Mouse (Mus musculus): ENCODE results near the gene Wscd2. TPM values are rescaled to one million over a fixed set of nuclear protein-coding genes. Genes with fewer than 3 reads are reported as not detected.

Gene Wscd2
- polyA plus RNA-seq, 1 experiment = not detected

DNA sequence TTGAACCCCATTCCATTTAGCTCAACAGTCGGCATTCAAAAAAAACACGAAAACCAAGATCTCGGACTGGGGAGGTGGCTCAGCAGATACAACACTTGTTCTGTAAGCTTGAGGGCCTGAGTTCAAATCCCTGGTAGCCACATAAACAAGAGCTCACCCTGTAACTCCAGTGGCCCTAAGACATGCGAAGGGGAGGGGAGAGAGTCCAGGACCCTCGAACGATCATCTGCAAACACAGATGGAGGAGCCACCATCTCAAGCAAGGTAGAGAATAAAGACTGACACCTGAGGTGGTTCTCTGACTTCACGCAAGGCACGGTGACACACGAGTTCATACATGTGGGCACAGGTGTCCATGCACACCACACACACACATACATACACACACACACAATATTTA is 516 bp upstream of the Wscd2 start:
- Histone ChIP-seq H3K4me2 (ENCODE audit: low read depth) (no peak overlapping the region), H3K36me3 (ENCODE audit: control insufficient read depth, insufficient read depth) (no peaks in the 10 kb centered on the region), H3K79me2 (ENCODE audit: control insufficient read depth, insufficient read depth) (no peaks in the 10 kb centered on the region), H3K27me3 (ENCODE audit: control insufficient read depth, insufficient read depth, insufficient read length) (peaks cover 94% of the 10 kb centered on the region), H3ac (ENCODE audit: control insufficient read depth, insufficient read length) (no peak overlapping the region), H3K4me3 (no peak overlapping the region)
- TF ChIP-seq MAX (IDR thresholded peaks at IDR 0.05; ENCODE audit: low read depth) (no peak), REST (IDR thresholded peaks at IDR 0.05; ENCODE audit: insufficient read depth, insufficient read length) (no peak), E2F4 (IDR thresholded peaks at IDR 0.05; ENCODE audit: insufficient read depth) (no peak), CEBPB (IDR thresholded peaks at IDR 0.05; ENCODE audit: insufficient read depth, poor library complexity, severe bottlenecking) (no peak), TCF3 (IDR thresholded peaks at IDR 0.05; ENCODE audit: insufficient read length, low read depth) (no peak), POLR2A (IDR thresholded peaks at IDR 0.05; ENCODE audit: insufficient read length, low read depth) (no peak), MYOD1 (IDR thresholded peaks at IDR 0.05; ENCODE audit: control insufficient read depth in 1 of 3, insufficient read length in 2 of 3, low read depth in 2 of 3) (no peak), TCF12 (IDR thresholded peaks at IDR 0.05; ENCODE audit: insufficient read depth, poor library complexity, severe bottlenecking) (no peak), USF1 (IDR thresholded peaks at IDR 0.05; ENCODE audit: low read depth) (no peak), MYOG (IDR thresholded peaks at IDR 0.05; ENCODE audit: control insufficient read depth in 1 of 3, insufficient read depth in 1 of 3, insufficient read length in 2 of 3, low read depth in 2 of 3) (no peak), POLR2AphosphoS2 (IDR thresholded peaks at IDR 0.05; ENCODE audit: insufficient read length, low read depth) (no peak), SRF (IDR thresholded peaks at IDR 0.05; ENCODE audit: control insufficient read depth, insufficient read length, low read depth) (no peak)

DNA sequence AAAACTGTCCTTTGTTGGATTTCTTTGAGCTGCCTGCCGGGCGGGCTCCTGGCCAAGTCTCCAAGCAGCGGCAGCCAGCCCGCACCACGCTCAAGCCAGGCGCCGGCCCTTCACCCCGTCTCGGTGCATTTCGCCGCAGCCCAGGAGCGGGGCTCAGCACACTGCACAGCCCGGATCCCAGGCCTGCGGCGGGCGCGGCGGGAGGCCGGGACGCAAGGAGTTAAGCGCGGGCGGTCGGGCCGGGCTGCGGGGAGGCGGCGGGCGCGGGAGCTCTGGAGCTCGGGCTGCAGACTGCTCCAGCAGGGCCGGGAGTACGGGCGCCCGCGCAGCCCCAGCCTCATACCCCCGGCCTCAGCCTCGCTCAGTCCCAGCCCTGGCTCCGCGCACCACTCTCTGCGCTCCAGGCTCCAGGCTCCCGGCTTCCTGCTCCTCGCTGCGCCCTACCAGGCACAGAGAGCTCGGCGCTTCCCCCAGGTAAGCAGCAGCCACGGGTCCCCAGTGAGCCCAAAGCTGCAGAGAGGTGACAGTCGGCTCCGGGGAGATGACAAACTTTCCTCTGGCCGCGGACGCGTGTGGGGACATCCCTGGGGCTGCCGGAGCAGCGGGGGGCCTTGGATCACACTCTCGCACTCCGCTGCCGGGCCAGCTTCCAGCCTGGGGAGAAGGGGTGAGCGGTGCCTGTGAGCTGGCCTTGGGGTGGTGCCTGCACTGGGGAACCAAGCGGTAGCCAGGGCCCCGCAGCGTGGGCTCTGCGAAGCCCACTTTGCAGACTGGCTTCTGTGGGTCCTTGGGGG is 531 bp downstream of the Wscd2 start:
- Histone ChIP-seq H3K4me2 (ENCODE audit: low read depth) (no peak overlapping the region), H3K79me2 (ENCODE audit: control insufficient read depth, insufficient read depth) (no peaks in the 10 kb centered on the region), H3K4me3 (no peak overlapping the region), H3K27me3 (ENCODE audit: control insufficient read depth, insufficient read depth, insufficient read length) (peaks cover 93% of the 10 kb centered on the region), H3K36me3 (ENCODE audit: control insufficient read depth, insufficient read depth) (no peaks in the 10 kb centered on the region), H3ac (ENCODE audit: control insufficient read depth, insufficient read length) (no peak overlapping the region)
- TF ChIP-seq POLR2A (IDR thresholded peaks at IDR 0.05; ENCODE audit: insufficient read length, low read depth) = no peak
- TF ChIP-seq E2F4 (IDR thresholded peaks at IDR 0.05; ENCODE audit: insufficient read depth) = no peak
- TF ChIP-seq SRF (IDR thresholded peaks at IDR 0.05; ENCODE audit: control insufficient read depth, insufficient read length, low read depth) = no peak
- TF ChIP-seq TCF12 (IDR thresholded peaks at IDR 0.05; ENCODE audit: insufficient read depth, poor library complexity, severe bottlenecking) = no peak
- TF ChIP-seq POLR2AphosphoS2 (IDR thresholded peaks at IDR 0.05; ENCODE audit: insufficient read length, low read depth) = no peak
- TF ChIP-seq REST (IDR thresholded peaks at IDR 0.05; ENCODE audit: insufficient read depth, insufficient read length) = no peak
- TF ChIP-seq CEBPB (IDR thresholded peaks at IDR 0.05; ENCODE audit: insufficient read depth, poor library complexity, severe bottlenecking) = no peak
- TF ChIP-seq USF1 (IDR thresholded peaks at IDR 0.05; ENCODE audit: low read depth) = no peak
- no peak for TF ChIP-seq TCF3 (IDR thresholded peaks at IDR 0.05; ENCODE audit: insufficient read length, low read depth)

DNA sequence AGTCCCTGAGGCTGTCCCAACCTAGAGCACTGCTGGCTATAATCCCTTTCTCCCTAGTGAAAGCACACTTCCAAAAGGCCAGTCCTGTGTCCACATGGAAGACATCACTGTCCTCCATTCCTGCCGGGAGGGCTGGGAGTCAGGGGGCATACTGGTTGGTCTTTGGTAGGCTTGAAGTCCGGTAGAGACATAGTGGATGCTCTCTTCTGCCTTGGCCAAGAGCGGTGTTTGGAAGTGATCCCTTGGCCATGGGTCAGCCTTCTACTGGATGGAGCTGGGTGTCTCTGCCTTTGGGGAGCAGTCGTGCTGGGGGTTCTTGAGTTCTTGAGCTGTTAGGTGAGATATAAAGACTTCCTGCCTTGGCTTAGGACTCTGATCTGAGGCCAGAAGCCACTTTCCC is 1.4 kb downstream of the Wscd2 start:
- no peak overlapping the region for H3K4me2 ChIP-seq (ENCODE audit: low read depth)
- no peak overlapping the region for H3K4me3 ChIP-seq
- TF ChIP-seq E2F4 (IDR thresholded peaks at IDR 0.05; ENCODE audit: insufficient read depth) (no peak), TCF12 (IDR thresholded peaks at IDR 0.05; ENCODE audit: insufficient read depth, poor library complexity, severe bottlenecking) (no peak), USF1 (IDR thresholded peaks at IDR 0.05; ENCODE audit: low read depth) (no peak), MYOG (IDR thresholded peaks at IDR 0.05; ENCODE audit: control insufficient read depth in 1 of 3, insufficient read depth in 1 of 3, insufficient read length in 2 of 3, low read depth in 2 of 3) (no peak), MAX (IDR thresholded peaks at IDR 0.05; ENCODE audit: low read depth) (no peak), CEBPB (IDR thresholded peaks at IDR 0.05; ENCODE audit: insufficient read depth, poor library complexity, severe bottlenecking) (no peak), POLR2AphosphoS2 (IDR thresholded peaks at IDR 0.05; ENCODE audit: insufficient read length, low read depth) (no peak), REST (IDR thresholded peaks at IDR 0.05; ENCODE audit: insufficient read depth, insufficient read length) (no peak), POLR2A (IDR thresholded peaks at IDR 0.05; ENCODE audit: insufficient read length, low read depth) (no peak), TCF3 (IDR thresholded peaks at IDR 0.05; ENCODE audit: insufficient read length, low read depth) (no peak), SRF (IDR thresholded peaks at IDR 0.05; ENCODE audit: control insufficient read depth, insufficient read length, low read depth) (no peak), MYOD1 (IDR thresholded peaks at IDR 0.05; ENCODE audit: control insufficient read depth in 1 of 3, insufficient read length in 2 of 3, low read depth in 2 of 3) (no peak)
- H3K79me2 ChIP-seq (ENCODE audit: control insufficient read depth, insufficient read depth) = no peaks in the 10 kb centered on the region
- H3K27me3 ChIP-seq (ENCODE audit: control insufficient read depth, insufficient read depth, insufficient read length) = peaks cover 88% of the 10 kb centered on the region
- H3K36me3 ChIP-seq (ENCODE audit: control insufficient read depth, insufficient read depth) = no peaks in the 10 kb centered on the region
- no peak overlapping the region for H3ac ChIP-seq (ENCODE audit: control insufficient read depth, insufficient read length)

DNA sequence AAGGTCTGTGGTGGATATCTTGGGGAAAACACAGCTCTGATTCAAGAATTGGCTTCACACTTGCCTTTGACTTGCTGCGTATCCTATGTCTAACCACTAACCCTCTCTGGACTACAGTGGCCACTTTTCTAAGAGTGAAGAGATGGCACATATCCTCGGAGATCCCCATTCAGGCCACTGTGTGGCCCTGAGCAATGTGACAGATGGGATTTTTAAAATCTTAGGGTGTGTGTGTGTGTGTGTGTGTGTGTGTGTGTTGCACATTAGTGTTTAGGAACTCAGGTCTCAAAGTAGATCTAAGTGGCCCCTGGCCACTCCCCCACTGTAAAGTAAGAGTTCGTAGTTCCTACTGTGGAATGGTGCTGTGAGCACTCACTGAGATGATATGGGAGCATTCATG is 1.9 kb downstream of the Wscd2 start:
- Histone ChIP-seq H3K4me2 (ENCODE audit: low read depth) (no peak overlapping the region), H3K79me2 (ENCODE audit: control insufficient read depth, insufficient read depth) (no peaks in the 10 kb centered on the region), H3K27me3 (ENCODE audit: control insufficient read depth, insufficient read depth, insufficient read length) (peaks cover 85% of the 10 kb centered on the region), H3ac (ENCODE audit: control insufficient read depth, insufficient read length) (no peak overlapping the region), H3K36me3 (ENCODE audit: control insufficient read depth, insufficient read depth) (no peaks in the 10 kb centered on the region), H3K4me3 (no peak overlapping the region)
- no peak for TF ChIP-seq MYOD1 (IDR thresholded peaks at IDR 0.05; ENCODE audit: control insufficient read depth in 1 of 3, insufficient read length in 2 of 3, low read depth in 2 of 3)
- no peak for TF ChIP-seq TCF3 (IDR thresholded peaks at IDR 0.05; ENCODE audit: insufficient read length, low read depth)
- TF ChIP-seq TCF12 (IDR thresholded peaks at IDR 0.05; ENCODE audit: insufficient read depth, poor library complexity, severe bottlenecking) = no peak
- TF ChIP-seq CEBPB (IDR thresholded peaks at IDR 0.05; ENCODE audit: insufficient read depth, poor library complexity, severe bottlenecking) = no peak
- TF ChIP-seq POLR2A (IDR thresholded peaks at IDR 0.05; ENCODE audit: insufficient read length, low read depth) = no peak
- no peak for TF ChIP-seq USF1 (IDR thresholded peaks at IDR 0.05; ENCODE audit: low read depth)
- TF ChIP-seq REST (IDR thresholded peaks at IDR 0.05; ENCODE audit: insufficient read depth, insufficient read length) = no peak
- no peak for TF ChIP-seq MYOG (IDR thresholded peaks at IDR 0.05; ENCODE audit: control insufficient read depth in 1 of 3, insufficient read depth in 1 of 3, insufficient read length in 2 of 3, low read depth in 2 of 3)
- no peak for TF ChIP-seq SRF (IDR thresholded peaks at IDR 0.05; ENCODE audit: control insufficient read depth, insufficient read length, low read depth)
- no peak for TF ChIP-seq POLR2AphosphoS2 (IDR thresholded peaks at IDR 0.05; ENCODE audit: insufficient read length, low read depth)
- TF ChIP-seq MAX (IDR thresholded peaks at IDR 0.05; ENCODE audit: low read depth) = no peak
- no peak for TF ChIP-seq E2F4 (IDR thresholded peaks at IDR 0.05; ENCODE audit: insufficient read depth)
